Mouse (Mus musculus): ENCODE data around the gene Herc6. TPM values are rescaled to one million over a fixed set of nuclear protein-coding genes. Genes with fewer than 3 reads are reported as not detected.
A peak's percentile ranks its signal among the peaks of the same experiment; 100 is the strongest.

Gene Herc6
- total and polyA plus RNA-seq, 3 experiments = 2.4 to 5.1 TPM; not detected in 1

DNA sequence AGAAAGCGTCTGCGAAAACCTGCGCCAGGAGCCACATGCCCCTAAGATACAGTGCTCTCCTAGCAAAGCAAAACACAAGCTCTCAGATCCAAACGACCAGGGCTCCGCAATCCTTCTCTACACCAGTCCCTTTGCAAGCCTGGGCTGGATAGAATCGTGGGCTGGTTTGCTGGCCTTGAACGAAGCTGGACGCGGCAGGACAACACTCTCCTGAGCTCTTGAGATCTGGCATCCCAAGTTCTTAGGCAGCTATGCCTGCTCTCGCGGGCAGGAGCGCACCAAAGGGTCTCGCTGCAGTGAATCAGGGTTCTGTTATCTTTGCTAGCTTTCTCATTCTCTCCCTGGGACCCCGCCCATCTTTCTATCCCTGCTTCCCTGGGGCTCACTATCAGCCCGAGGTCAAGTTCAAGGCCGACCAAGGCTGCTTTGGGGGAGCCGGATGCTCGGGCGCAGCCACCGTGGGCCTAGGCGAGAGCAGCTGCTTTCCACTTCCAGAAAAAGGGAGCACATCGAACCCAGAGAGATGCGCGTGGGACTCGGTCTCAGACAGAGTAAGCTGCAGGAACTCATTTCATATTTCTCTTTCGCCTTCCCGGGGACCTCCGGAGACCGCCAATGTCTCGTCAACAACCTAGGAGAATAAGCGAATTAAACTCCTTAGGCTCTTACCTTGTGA is 46.1 kb upstream of the Herc6 start:
- no peaks in the 10 kb centered on the region for H3K79me2 ChIP-seq (ENCODE audit: control insufficient read depth, insufficient read depth, low read length, poor library complexity)
- peak overlapping the region; percentile 53 for H3K27ac ChIP-seq (ENCODE audit: control insufficient read depth, low read depth, low read length)
- H3K27me3 ChIP-seq (ENCODE audit: control insufficient read depth in 1 of 2, insufficient read depth in 2 of 2, low read length in 2 of 2) = no peaks in the 10 kb centered on the region
- peaks cover 0 to 21% of the 10 kb centered on the region in 2 experiments; a peak in 2 of 4 replicates for H3K36me3 ChIP-seq (ENCODE audit: control insufficient read depth in 1 of 2, insufficient read depth in 2 of 2, low read length in 2 of 2)
- H3K9me3 ChIP-seq (replicated peaks; ENCODE audit: insufficient read depth, low read length) = no peaks in the 10 kb centered on the region
- H3K4me3 ChIP-seq (ENCODE audit: control insufficient read depth in 1 of 2, insufficient read depth in 1 of 2, low read depth in 2 of 2, low read length in 2 of 2) = peak overlapping the region; percentile 72 to 80
- H3K9ac ChIP-seq (ENCODE audit: control insufficient read depth, low read depth, low read length, poor library complexity, severe bottlenecking) = peak overlapping the region; percentile 66
- TF ChIP-seq MAZ (IDR thresholded peaks at IDR 0.05; ENCODE audit: low read depth, low read length) = 0 out of 2 replicates have a peak, but pooled peaks have one; percentile 25
- TF ChIP-seq NELFE (IDR thresholded peaks at IDR 0.05; ENCODE audit: low read depth, low read length) = 0 out of 2 replicates have a peak, but pooled peaks have one; percentile 6
- TF ChIP-seq MAX (IDR thresholded peaks at IDR 0.05; ENCODE audit: low read length) = no peak
- no peak for TF ChIP-seq RAD21 (IDR thresholded peaks at IDR 0.05; ENCODE audit: low read depth, low read length)
- DNase-seq (ENCODE audit: low read depth, low spot score) = no peak
- peaks cover 7 to 14% of the 10 kb centered on the region in 2 experiments for H3K4me1 ChIP-seq (ENCODE audit: control insufficient read depth in 1 of 2, insufficient read depth in 2 of 2, low read length in 2 of 2)

- H3K27ac ChIP-seq (ENCODE audit: control insufficient read depth, low read depth, low read length) = peak within 1 kb of the TSS; percentile 58
- H3K36me3 ChIP-seq (ENCODE audit: control insufficient read depth in 1 of 2, insufficient read depth in 2 of 2, low read length in 2 of 2) = peaks cover 0 to 19% of the 10 kb centered on the region in 2 experiments; a peak in 2 of 4 replicates
- no peaks in the 10 kb centered on the region for H3K79me2 ChIP-seq (ENCODE audit: control insufficient read depth, insufficient read depth, low read length, poor library complexity)
- TF ChIP-seq GATA1 (IDR thresholded peaks at IDR 0.05; ENCODE audit: low read depth, low read length) (peak; percentile 33; the same call in 1 of the 2 replicates), SMC3 (IDR thresholded peaks at IDR 0.05; ENCODE audit: low read depth, low read length) (no peak), UBTF (IDR thresholded peaks at IDR 0.05; ENCODE audit: borderline replicate concordance, insufficient read depth, low read depth, low read length) (no peak), MAZ (IDR thresholded peaks at IDR 0.05; ENCODE audit: low read depth, low read length) (no peak), TBP (IDR thresholded peaks at IDR 0.05; ENCODE audit: low read depth, low read length) (peak; percentile 38; the same call in 1 of the 2 replicates), GABPA (IDR thresholded peaks at IDR 0.05; ENCODE audit: low read depth, low read length) (no peak), ELF1 (IDR thresholded peaks at IDR 0.05; ENCODE audit: low read depth, low read length) (no peak), RCOR1 (IDR thresholded peaks at IDR 0.05; ENCODE audit: low read depth, low read length) (0 out of 2 replicates have a peak, but pooled peaks have one; percentile 29), JUND (IDR thresholded peaks at IDR 0.05; ENCODE audit: low read depth, low read length) (no peak), POLR2AphosphoS2 (IDR thresholded peaks at IDR 0.05; ENCODE audit: low read length) (no peak), POLR2A (IDR thresholded peaks at IDR 0.05; ENCODE audit: control insufficient read depth in 1 of 2, insufficient read depth in 1 of 2, low read depth in 1 of 2, low read length in 2 of 2, poor library complexity in 1 of 2) (peak in 1 of 2 experiments; percentile 63; a peak in 2 of 4 replicates), TCF12 (IDR thresholded peaks at IDR 0.05; ENCODE audit: low read depth, low read length) (no peak; the same call in 1 of the 2 replicates), USF1 (IDR thresholded peaks at IDR 0.05; ENCODE audit: low read depth, low read length) (no peak), NRF1 (IDR thresholded peaks at IDR 0.05; ENCODE audit: insufficient read depth, low read depth, low read length, poor library complexity, severe bottlenecking) (no peak), RAD21 (IDR thresholded peaks at IDR 0.05; ENCODE audit: low read depth, low read length) (no peak), ZC3H11A (IDR thresholded peaks at IDR 0.05; ENCODE audit: low read depth, low read length) (no peak), HCFC1 (IDR thresholded peaks at IDR 0.05; ENCODE audit: low read depth, low read length) (peak; percentile 66), KAT2A (conservative IDR thresholded peaks at IDR 0.05; ENCODE audit: low read depth, low read length) (no peak), ZNF384 (IDR thresholded peaks at IDR 0.05; ENCODE audit: low read depth, low read length) (peak; percentile 97), ZKSCAN1 (IDR thresholded peaks at IDR 0.05; ENCODE audit: low read depth, low read length) (no peak), USF2 (IDR thresholded peaks at IDR 0.05; ENCODE audit: borderline replicate concordance in 1 of 2, insufficient read depth in 1 of 2, low read depth in 1 of 2, low read length in 2 of 2) (no peak), MAFK (IDR thresholded peaks at IDR 0.05; ENCODE audit: borderline replicate concordance, low read depth, low read length) (no peak), ETS1 (IDR thresholded peaks at IDR 0.05; ENCODE audit: low read depth, low read length) (peak; percentile 82), TAL1 (IDR thresholded peaks at IDR 0.05; ENCODE audit: low read length) (no peak), SIN3A (IDR thresholded peaks at IDR 0.05; ENCODE audit: low read length) (peak; percentile 66), NELFE (IDR thresholded peaks at IDR 0.05; ENCODE audit: low read depth, low read length) (no peak), EP300 (IDR thresholded peaks at IDR 0.05; ENCODE audit: low read depth in 1 of 2, low read length in 2 of 2) (peak in 1 of 2 experiments; percentile 3; a peak in 1 of 4 replicates), MXI1 (IDR thresholded peaks at IDR 0.05; ENCODE audit: low read depth, low read length) (peak; percentile 84)
Observed at GRCm38 (mm10) chr6:57535386-57535936, 45.3 kb upstream of the Herc6 start, which contains the start of gene Ppm1k. TSS of gene Ppm1k (minus strand) at chr6:57535468.

More at GRCm38 (mm10) chr6:57535386-57535936, 45.3 kb upstream of the Herc6 start, which contains the start of gene Ppm1k:
- peaks cover 7 to 14% of the 10 kb centered on the region in 2 experiments for H3K4me1 ChIP-seq (ENCODE audit: control insufficient read depth in 1 of 2, insufficient read depth in 2 of 2, low read length in 2 of 2)
- DNase-seq (ENCODE audit: low read depth, low spot score) = peak; percentile 98
- H3K27me3 ChIP-seq (ENCODE audit: control insufficient read depth in 1 of 2, insufficient read depth in 2 of 2, low read length in 2 of 2) = no peaks in the 10 kb centered on the region
- peak within 1 kb of the TSS; percentile 66 for H3K9ac ChIP-seq (ENCODE audit: control insufficient read depth, low read depth, low read length, poor library complexity, severe bottlenecking)
- H3K9me3 ChIP-seq (replicated peaks; ENCODE audit: insufficient read depth, low read length) = no peaks in the 10 kb centered on the region
- H3K4me3 ChIP-seq (ENCODE audit: control insufficient read depth in 1 of 2, insufficient read depth in 1 of 2, low read depth in 2 of 2, low read length in 2 of 2) = peak within 1 kb of the TSS; percentile 75 to 83

All from MEL (cell line).